In the genomic region with DNA sequence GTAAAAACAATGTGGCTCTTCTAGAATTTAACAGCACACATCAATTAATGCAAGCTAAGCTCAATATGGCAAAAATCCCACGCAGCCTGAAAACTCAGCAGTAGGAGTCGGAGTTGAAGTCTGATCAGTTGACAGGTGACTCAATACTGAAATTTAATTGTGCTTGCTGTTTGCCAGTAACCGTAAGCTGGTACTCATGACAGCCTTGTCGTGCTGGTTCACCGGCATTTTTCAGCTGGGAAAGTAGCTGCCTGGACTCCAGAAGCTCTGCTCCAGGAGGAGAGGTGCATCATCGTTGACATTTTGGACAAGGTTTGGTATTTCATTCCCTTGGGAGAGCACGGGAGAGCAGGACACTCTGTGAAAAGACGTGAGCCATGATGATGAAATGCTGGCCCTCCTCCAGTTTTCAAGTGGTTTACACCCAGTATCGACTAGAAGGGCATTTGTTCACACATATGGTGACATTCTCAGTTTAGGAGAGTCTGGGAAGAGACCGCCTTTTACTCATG, we compare ENCODE assay signal across 9 mouse cellular contexts.
DNase-seq lines count a peak whose midpoint lies in the region; ATAC-seq and TF ChIP-seq lines count a peak whose summit lies in the region.
"Had no signal": no experiment of that assay in that cellular context is flagged by ENCODE, and none has a peak within 500 bp of the region (broad histone marks: within the 10 kb centered on the region; RNA-seq: fewer than 3 reads in every experiment).

No protein-coding gene starts in this region.

- TF ChIP-seq CTCF in forebrain, postnatal 0 days (IDR thresholded peaks at IDR 0.05; ENCODE audit: low read depth), result no peak

- no peak overlapping the region for H3K4me2 ChIP-seq in forebrain, postnatal 0 days (ENCODE audit: low read depth)
- no peak overlapping the region for H3K4me2 ChIP-seq in forebrain, embryonic 12.5 days

- no peak overlapping the region for H3K27ac ChIP-seq in forebrain, postnatal 0 days (ENCODE audit: low read depth, low read length)
- H3K27ac ChIP-seq in forebrain, embryonic 12.5 days, result no peak overlapping the region

- H3K9me3 ChIP-seq in forebrain, postnatal 0 days (ENCODE audit: low read length), result no peaks in the 10 kb centered on the region
- H3K9me3 ChIP-seq in forebrain, embryonic 12.5 days, result no peaks in the 10 kb centered on the region

- no peaks in the 10 kb centered on the region for H3K27me3 ChIP-seq in forebrain, postnatal 0 days (ENCODE audit: insufficient read depth, low read length)
- no peaks in the 10 kb centered on the region for H3K27me3 ChIP-seq in forebrain, embryonic 12.5 days

- 50% methylated on average over 10 of the region's 10 CpGs for WGBS in forebrain, postnatal 0 days
- WGBS in forebrain, embryonic 12.5 days, result 80% methylated on average over 10 of the region's 10 CpGs

- no peaks in the 10 kb centered on the region; the same call in 1 of the 2 replicates for H3K4me1 ChIP-seq in forebrain, postnatal 0 days (ENCODE audit: insufficient read depth)
- no peaks in the 10 kb centered on the region for H3K4me1 ChIP-seq in forebrain, embryonic 12.5 days

- peak; percentile 27; the same call in 1 of the 2 replicates for ATAC-seq in forebrain, postnatal 0 days
- ATAC-seq in forebrain, embryonic 12.5 days (ENCODE audit: low FRiP score), result no peak
- no peak for ATAC-seq in erythroid progenitor cell, adult 5-6 weeks (replicated peaks; ENCODE audit: low FRiP score, poor library complexity, severe bottlenecking)

- H3K36me3 ChIP-seq in forebrain, postnatal 0 days (ENCODE audit: insufficient read depth), result no peaks in the 10 kb centered on the region
- no peaks in the 10 kb centered on the region for H3K36me3 ChIP-seq in forebrain, embryonic 12.5 days (replicated peaks)

- H3K4me3 ChIP-seq in forebrain, postnatal 0 days (ENCODE audit: low read depth, low read length), result no peak overlapping the region
- no peak overlapping the region for H3K4me3 ChIP-seq in forebrain, embryonic 12.5 days (replicated peaks)

- H3K9ac ChIP-seq in forebrain, postnatal 0 days, result no peak overlapping the region
- no peak overlapping the region for H3K9ac ChIP-seq in forebrain, embryonic 12.5 days

- DNase-seq in forebrain, postnatal 0 days, result peak; percentile 48
- peak; percentile 79 for DNase-seq in 3T3-L1 (ENCODE audit: low read depth, low spot score)
- peak; percentile 88 for DNase-seq in fibroblast of lung, adult 2 months (ENCODE audit: low read depth)
- DNase-seq in left cerebral cortex, adult 8-10 months (ENCODE audit: low spot score in 2 of 2), result peak; percentile 21 to 70
- DNase-seq in thymus, postnatal 36 days, result no peak
- no peak for DNase-seq in testis, postnatal 14 days (ENCODE audit: low spot score)
- DNase-seq: cerebellum, adult 9-11 months had no signal

Comparison
In these comparisons a context has a peak if more than half of its experiments do, and no peak if none do; other contexts are left out.
1. DNase-seq: peak in forebrain, postnatal 0 days (single experiment), 3T3-L1 (single experiment), fibroblast of lung, adult 2 months (single experiment) and left cerebral cortex, adult 8-10 months (2 of 2); none in thymus, postnatal 36 days (0 of 2) and testis, postnatal 14 days (single experiment).